Mouse (Mus musculus): ENCODE measurements around the gene Ccl3. TPM values are rescaled to one million over a fixed set of nuclear protein-coding genes. Genes with fewer than 3 reads are reported as not detected.

Gene Ccl3
- 1.0 and 1.1 TPM in 2 replicates for polyA plus RNA-seq (2021; fragmentation: Nextera tagmentation)
- long read RNA-seq, experiment 1: 0 reads
- long read RNA-seq, experiment 2, partial matches to known transcripts: 0 of 1 reads
- long read RNA-seq, experiment 2, other reads (novel, unspliced or antisense): 0 of 1 reads

DNA sequence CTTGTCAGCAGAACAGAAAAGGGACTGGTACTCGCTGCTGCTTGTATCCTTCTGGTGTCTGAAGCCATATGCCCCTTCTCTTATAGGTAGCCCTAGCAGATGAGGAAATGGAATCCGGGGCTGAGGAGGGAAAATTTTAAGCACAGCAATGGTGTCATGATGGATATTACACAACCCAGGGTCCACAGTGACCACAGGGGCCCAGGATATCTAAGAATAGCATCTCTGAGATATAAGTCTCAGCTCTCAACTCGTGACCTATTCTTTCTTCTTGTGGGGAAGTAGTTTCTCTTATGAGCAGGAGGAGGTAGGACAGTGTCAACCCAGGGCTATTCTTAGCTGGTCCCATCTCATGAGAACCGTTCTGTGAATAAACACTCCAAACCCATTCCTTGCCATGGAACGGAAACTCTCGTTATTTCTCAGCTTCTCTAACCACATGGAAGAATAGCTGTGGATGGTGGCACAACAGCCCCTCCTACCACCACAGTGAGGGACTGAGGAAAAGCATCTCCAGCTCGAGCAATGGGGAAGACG lies at the start of gene Ccl3:
Gene Ccl3, minus strand, starts transcription at position 51 of the 537 bp plus-strand sequence.

DNA sequence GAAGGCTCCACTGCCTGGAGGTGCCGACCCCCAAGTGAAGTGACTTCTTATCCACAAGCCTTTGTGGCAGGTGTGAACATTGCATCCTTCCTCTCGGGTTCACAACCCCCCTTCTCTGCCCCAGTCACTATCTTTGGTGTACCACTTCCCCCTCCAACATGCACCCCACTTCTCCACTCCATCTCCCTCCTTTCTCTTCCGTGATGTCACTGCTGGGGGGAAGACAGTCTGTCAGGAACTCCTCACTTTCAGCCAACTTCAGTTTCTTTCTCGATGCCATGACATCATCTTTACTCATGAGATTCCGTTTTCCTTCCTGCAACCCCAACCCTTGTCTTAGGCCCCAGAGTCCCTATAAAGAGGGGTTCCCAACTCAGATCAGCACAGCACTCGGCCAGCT lies 13.0 kb upstream of the Ccl3 start, which contains the start of gene Ccl4:
Gene Ccl4, plus strand, starts transcription at position 381 of the 400 bp plus-strand sequence.

DNA sequence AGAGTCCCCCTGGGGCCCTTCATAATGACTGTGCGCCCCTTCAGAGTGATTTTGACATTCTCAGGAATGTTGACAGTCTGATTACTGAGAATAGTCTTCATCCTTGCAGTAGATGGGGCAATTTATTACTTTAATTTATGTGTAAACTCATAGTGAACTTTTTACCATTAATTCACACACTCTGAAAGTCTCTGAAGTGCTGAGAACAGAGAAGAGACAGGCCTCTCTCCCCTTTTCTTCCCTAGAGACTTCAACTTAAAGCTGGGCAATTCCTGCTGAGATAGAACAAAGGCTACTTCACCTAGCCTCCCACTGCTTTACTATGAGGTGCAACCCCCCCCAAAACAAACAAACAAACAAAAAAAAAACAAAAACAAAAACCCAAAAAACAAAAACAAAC lies 3.6 kb downstream of the Ccl3 start, which contains the start of gene Rpl9-ps1:
Gene Rpl9-ps1, minus strand, starts transcription at position 101 of the 400 bp plus-strand sequence.

Other genes with a start within 250 kb of the Ccl3 start
- 22.6 and 32.3 TPM in 2 replicates for gene Rasl10b, start 240.2 kb downstream of the Ccl3 start, polyA plus RNA-seq (2021; fragmentation: Nextera tagmentation)
- gene Gas2l2, start 219.9 kb downstream of the Ccl3 start, polyA plus RNA-seq (2021; fragmentation: Nextera tagmentation): 0.29 TPM in 2 replicates
- gene 1700020L24Rik, start 211.7 kb downstream of the Ccl3 start, polyA plus RNA-seq (2021; fragmentation: Nextera tagmentation): 0.82 and 1.1 TPM in 2 replicates
- 1.0 and 2.0 TPM in 2 replicates for gene Mmp28, start 186.3 kb downstream of the Ccl3 start, polyA plus RNA-seq (2021; fragmentation: Nextera tagmentation)
- 0.81 and 0.97 TPM in 2 replicates for gene Taf15, start 176.3 kb downstream of the Ccl3 start, polyA plus RNA-seq (2021; fragmentation: Nextera tagmentation)
- gene Heatr9, start 127.2 kb downstream of the Ccl3 start, polyA plus RNA-seq (2021; fragmentation: Nextera tagmentation): not detected in 2 replicates
- gene Ccl5, start 118.8 kb downstream of the Ccl3 start, polyA plus RNA-seq (2021; fragmentation: Nextera tagmentation): 0.74 and 5.3 TPM in 2 replicates
- gene Ccl9, start 70.7 kb downstream of the Ccl3 start, polyA plus RNA-seq (2021; fragmentation: Nextera tagmentation): 0.67 and 2.3 TPM in 2 replicates
- 3.0 TPM in 2 replicates for gene Ccl6, start 56.3 kb downstream of the Ccl3 start, polyA plus RNA-seq (2021; fragmentation: Nextera tagmentation)
- gene Rpl9-ps1, start 3.7 kb downstream of the Ccl3 start, polyA plus RNA-seq (2021; fragmentation: Nextera tagmentation): not detected in 2 replicates
- gene Ccl4, start 13.2 kb upstream of the Ccl3 start, polyA plus RNA-seq (2021; fragmentation: Nextera tagmentation): 0.78 and 1.6 TPM in 2 replicates
- gene Wfdc17, start 54.6 kb upstream of the Ccl3 start, polyA plus RNA-seq (2021; fragmentation: Nextera tagmentation): 2.4 and 3.2 TPM in 2 replicates
- gene Wfdc18, start 59.7 kb upstream of the Ccl3 start, polyA plus RNA-seq (2021; fragmentation: Nextera tagmentation): 9.6 and 12.4 TPM in 2 replicates
- gene Wfdc21, start 97.6 kb upstream of the Ccl3 start, polyA plus RNA-seq (2021; fragmentation: Nextera tagmentation): not detected in 2 replicates
- 5.9 and 6.4 TPM in 2 replicates for gene Heatr6, start 104.3 kb upstream of the Ccl3 start, polyA plus RNA-seq (2021; fragmentation: Nextera tagmentation)
- 0.55 and 1.4 TPM in 2 replicates for gene Hnf1b, start 200.7 kb upstream of the Ccl3 start, polyA plus RNA-seq (2021; fragmentation: Nextera tagmentation)

All from left cerebral cortex, adult 6 months (tissue).